8 mouse cellular contexts compared by ENCODE assay signal in genomic region chr1:64119851-64120250, GRCm38 (mm10). TPM values are rescaled to one million over a fixed set of nuclear protein-coding genes. Genes with fewer than 3 reads are reported as not detected.
DNase-seq lines count a peak whose midpoint lies in the region; ATAC-seq and TF ChIP-seq lines count a peak whose summit lies in the region.

No protein-coding gene starts in this region.

- ATAC-seq in intestine, embryonic 16.5 days = no peak
- no peak for ATAC-seq in limb, embryonic 15.5 days (ENCODE audit: insufficient number of reproducible peaks, low FRiP score, low TSS enrichment, low read depth)
- ATAC-seq in midbrain, postnatal 0 days (ENCODE audit: low FRiP score) = no peak

- no peaks in the 10 kb centered on the region for H3K27me3 ChIP-seq in intestine, embryonic 16.5 days (replicated peaks; ENCODE audit: control insufficient read depth, insufficient read depth, low read length)
- H3K27me3 ChIP-seq in limb, embryonic 15.5 days = no peaks in the 10 kb centered on the region
- H3K27me3 ChIP-seq in midbrain, postnatal 0 days (ENCODE audit: insufficient read depth, low read length) = no peaks in the 10 kb centered on the region

- peak overlapping the region; percentile 83 for H3K4me3 ChIP-seq in intestine, embryonic 16.5 days (ENCODE audit: low read length)
- H3K4me3 ChIP-seq in limb, embryonic 15.5 days = peak overlapping the region; percentile 73
- H3K4me3 ChIP-seq in midbrain, postnatal 0 days (ENCODE audit: low read depth, low read length) = peak overlapping the region; percentile 74

- peak overlapping the region; percentile 92 for H3K27ac ChIP-seq in intestine, embryonic 16.5 days (ENCODE audit: low read length)
- H3K27ac ChIP-seq in limb, embryonic 15.5 days = peak overlapping the region; percentile 100
- peak overlapping the region; percentile 100 for H3K27ac ChIP-seq in midbrain, postnatal 0 days (ENCODE audit: low read depth, low read length)

- H3K9me3 ChIP-seq in intestine, embryonic 16.5 days (ENCODE audit: control insufficient read depth, low read length) = no peaks in the 10 kb centered on the region
- H3K9me3 ChIP-seq in limb, embryonic 15.5 days = no peaks in the 10 kb centered on the region
- no peaks in the 10 kb centered on the region for H3K9me3 ChIP-seq in midbrain, postnatal 0 days (ENCODE audit: low read length)

- peak overlapping the region; percentile 77 for H3K4me2 ChIP-seq in intestine, embryonic 16.5 days (ENCODE audit: low read depth, low read length)
- peak overlapping the region; percentile 63 for H3K4me2 ChIP-seq in limb, embryonic 15.5 days
- H3K4me2 ChIP-seq in midbrain, postnatal 0 days (ENCODE audit: low read depth, low read length, poor library complexity, severe bottlenecking) = peak overlapping the region; percentile 86

- no peak for TF ChIP-seq CTCF in midbrain, postnatal 0 days (IDR thresholded peaks at IDR 0.05)

- intact Hi-C loops in left cerebral cortex, postnatal 10 days (cut with DNase I) = loop anchor here (2.0 to 10.0 kb wide), 9 partner anchors 72 to 455 kb away; no protein-coding TSS in a partner anchor

- peaks cover 22% of the 10 kb centered on the region for H3K4me1 ChIP-seq in intestine, embryonic 16.5 days (ENCODE audit: control insufficient read depth, insufficient read depth, low read length)
- H3K4me1 ChIP-seq in limb, embryonic 15.5 days = peaks cover 31% of the 10 kb centered on the region
- H3K4me1 ChIP-seq in midbrain, postnatal 0 days (ENCODE audit: insufficient read depth, low read length) = peaks cover 21% of the 10 kb centered on the region

- H3K9ac ChIP-seq in intestine, embryonic 16.5 days (ENCODE audit: low read depth, low read length) = peak overlapping the region; percentile 100
- peak overlapping the region; percentile 56 for H3K9ac ChIP-seq in limb, embryonic 15.5 days
- peak overlapping the region; percentile 91 for H3K9ac ChIP-seq in midbrain, postnatal 0 days (replicated peaks; ENCODE audit: low read length, poor library complexity, severe bottlenecking)

- 1% methylated on average over 8 of the region's 8 CpGs for WGBS in intestine, embryonic 16.5 days
- 5% methylated on average over 8 of the region's 8 CpGs for WGBS in limb, embryonic 15.5 days
- 3% methylated on average over 8 of the region's 8 CpGs for WGBS in midbrain, postnatal 0 days

- no peaks in the 10 kb centered on the region for H3K36me3 ChIP-seq in intestine, embryonic 16.5 days (ENCODE audit: control insufficient read depth, insufficient read depth, low read length)
- no peaks in the 10 kb centered on the region for H3K36me3 ChIP-seq in limb, embryonic 15.5 days
- H3K36me3 ChIP-seq in midbrain, postnatal 0 days (ENCODE audit: insufficient read depth, low read length) = no peaks in the 10 kb centered on the region

- peak; percentile 43 to 48 for DNase-seq in left cerebral cortex, postnatal 10 days (ENCODE audit: extremely low spot score in 1 of 2, low spot score in 2 of 2)
- no peak for DNase-seq in left cerebral cortex, adult 11 months (ENCODE audit: low spot score)
- peak; percentile 73 for DNase-seq in cerebellum, adult 9-11 months
- peak; percentile 29 for DNase-seq in gastrocnemius, postnatal 25 days
- DNase-seq in midbrain, postnatal 0 days (ENCODE audit: low spot score) = peak; percentile 52
- no peak for DNase-seq in urinary bladder, adult 2 months (ENCODE audit: low spot score)

RNA-seq across cellular contexts. Expression of gene Klf7, which starts 2.2 kb away (rescaled TPM):
- 10 to 100 TPM; 81.3 to 90.8 TPM for total RNA-seq in left cerebral cortex, postnatal 10 days (2021)
- total RNA-seq in gastrocnemius, postnatal 25 days (2021) = 1 to 10 TPM; 7.1 to 8.6 TPM
- 21.9 and 24.9 TPM in 2 replicates for polyA plus RNA-seq in intestine, embryonic 16.5 days (2015; fragmentation: Nextera tagmentation; extraction: Ambion mirVana)
- 22.5 and 27.5 TPM in 2 replicates for polyA plus RNA-seq in limb, embryonic 15.5 days (2015; fragmentation: Nextera tagmentation; extraction: Ambion mirVana)
- 59.9 and 71.8 TPM in 2 replicates for total RNA-seq in midbrain, postnatal 0 days (2014; rRNA removed)
- polyA plus RNA-seq in midbrain, postnatal 0 days (2015; fragmentation: Nextera tagmentation; extraction: Ambion mirVana) = 117 and 138 TPM in 2 replicates
- polyA plus RNA-seq in urinary bladder, adult 2 months (2012; rRNA removed) = 16.0 and 21.5 TPM in 2 replicates

Comparison
In these comparisons a context has a peak if more than half of its experiments do, and no peak if none do; other contexts are left out.
1. DNase-seq: peak in left cerebral cortex, postnatal 10 days (2 of 2), cerebellum, adult 9-11 months (single experiment), gastrocnemius, postnatal 25 days (single experiment) and midbrain, postnatal 0 days (single experiment); none in left cerebral cortex, adult 11 months (single experiment) and urinary bladder, adult 2 months (single experiment).
2. Peak in every context shown above with its lines, with median percentiles within 50 percentile points of each other: H3K27ac ChIP-seq, H3K4me2 ChIP-seq, H3K4me3 ChIP-seq and H3K9ac ChIP-seq.